Mouse (Mus musculus) liver, postnatal 0 days (tissue): Measurements from ENCODE around the gene Zc2hc1c.

Experiments
- CTCF ChIP-seq: sonication (generic); IDR thresholded peaks from 2 replicates; pipeline ENCODE4 v1.5.1; 2016; ENCODE audit warnings: antibody characterized with exemption, low read depth
- EP300 ChIP-seq: IDR thresholded peaks from 2 replicates; pipeline ENCODE4 v1.6.1; 2016; ENCODE audit warnings: antibody characterized with exemption, low read depth, mild to moderate bottlenecking

DNA sequence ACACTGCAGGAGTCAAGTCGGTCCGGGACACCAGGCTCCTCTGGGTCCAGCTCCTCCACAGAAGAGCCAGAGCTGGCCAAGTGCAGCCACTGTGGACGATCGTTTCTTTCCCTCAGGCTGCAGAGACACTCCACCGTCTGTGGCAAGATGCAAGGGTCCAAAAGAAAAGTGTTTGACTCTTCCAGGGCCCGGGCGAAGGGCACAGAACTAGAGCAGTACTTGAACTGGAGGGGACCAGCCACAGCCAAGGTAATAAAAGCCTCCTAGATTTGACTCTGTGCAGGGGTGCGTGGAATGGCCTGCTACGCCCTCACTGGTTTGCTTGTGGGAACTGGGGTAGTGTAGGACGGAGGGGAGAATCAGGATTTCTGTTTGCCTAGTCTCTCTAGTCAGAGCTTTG is 2.2 kb downstream of the Zc2hc1c start:
- no peak for TF ChIP-seq CTCF
- no peak for TF ChIP-seq EP300
